Mouse (Mus musculus) heart, adult 2 months (tissue): ENCODE data around the gene Tmem63a.

Source experiments
- CTCF ChIP-seq: fragments of 200-600 bp; IDR thresholded peaks from 2 replicates; pipeline ENCODE4 v1.8.1; 2022; ENCODE audit warnings: antibody characterized with exemption, mild to moderate bottlenecking, moderate library complexity
- POLR2A ChIP-seq: fragments of 200-500 bp; IDR thresholded peaks from 2 replicates; pipeline ENCODE4 v1.6.1; 2011; ENCODE audit warnings: mild to moderate bottlenecking, low read depth, low read length, control low read depth; ENCODE audit not compliant: insufficient read depth

DNA sequence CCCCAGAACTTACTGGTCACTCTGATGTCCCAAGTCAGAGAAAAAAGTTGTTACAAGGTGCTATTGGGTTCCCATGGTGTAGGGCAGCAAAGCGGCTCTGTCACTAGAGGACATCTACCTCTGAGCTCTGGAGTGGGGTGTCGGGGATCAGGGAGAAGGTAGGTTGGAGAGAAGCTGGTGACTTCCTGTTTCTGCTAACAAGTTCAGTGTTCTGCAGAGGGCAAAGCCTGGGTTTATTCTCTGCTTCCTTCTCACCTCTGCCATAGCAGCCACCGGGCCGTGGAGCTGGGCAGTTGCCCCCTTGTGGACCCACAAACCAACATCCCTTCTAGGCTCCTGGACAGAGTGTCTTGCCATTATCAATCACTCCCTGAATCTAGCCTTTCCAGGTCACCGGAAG, 29.4 kb upstream of the Tmem63a start:
- no peak for TF ChIP-seq CTCF
- no peak for TF ChIP-seq POLR2A
